Mouse (Mus musculus): Measurements from ENCODE around the gene Irgq. TPM values are rescaled to one million over a fixed set of nuclear protein-coding genes. Genes with fewer than 3 reads are reported as not detected.

Gene Irgq
- total and polyA plus RNA-seq, 3 experiments: 4.7 to 5.8 TPM; not detected in 1

DNA sequence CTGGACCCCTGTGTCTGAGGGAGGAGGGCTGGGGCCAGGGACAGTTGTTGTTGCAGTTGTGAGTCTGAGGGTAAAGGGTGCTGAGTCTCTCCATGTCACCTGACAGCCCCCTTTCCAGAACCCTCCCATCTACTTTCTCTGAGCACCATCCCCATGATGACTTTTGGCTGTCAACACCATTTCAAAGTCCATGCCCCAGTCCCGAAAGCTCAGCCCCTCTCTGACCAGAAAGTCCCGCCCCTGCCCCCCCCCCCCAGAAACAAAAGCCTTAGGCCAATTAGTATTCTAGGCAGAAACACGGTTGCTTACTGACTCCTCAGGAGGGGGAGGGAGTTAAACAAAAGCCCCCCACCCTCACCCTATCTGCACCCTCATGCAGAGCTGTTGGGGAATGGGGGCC, 43.1 kb upstream of the Irgq start:
- no peak for DNase-seq (ENCODE audit: low read depth, low spot score)
- Histone ChIP-seq H3K27ac (ENCODE audit: control insufficient read depth, low read depth, low read length) (no peak overlapping the region), H3K4me1 (ENCODE audit: control insufficient read depth in 1 of 2, insufficient read depth in 2 of 2, low read length in 2 of 2) (no peaks in the 10 kb centered on the region), H3K36me3 (ENCODE audit: control insufficient read depth in 1 of 2, insufficient read depth in 2 of 2, low read length in 2 of 2) (no peaks in the 10 kb centered on the region), H3K4me3 (ENCODE audit: control insufficient read depth in 1 of 2, insufficient read depth in 1 of 2, low read depth in 2 of 2, low read length in 2 of 2) (no peak overlapping the region), H3K79me2 (ENCODE audit: control insufficient read depth, insufficient read depth, low read length, poor library complexity) (no peaks in the 10 kb centered on the region), H3K9me3 (replicated peaks; ENCODE audit: insufficient read depth, low read length) (no peaks in the 10 kb centered on the region), H3K9ac (ENCODE audit: control insufficient read depth, low read depth, low read length, poor library complexity, severe bottlenecking) (no peak overlapping the region), H3K27me3 (ENCODE audit: control insufficient read depth in 1 of 2, insufficient read depth in 2 of 2, low read length in 2 of 2) (peaks cover 2 to 7% of the 10 kb centered on the region in 2 experiments; a peak in 3 of 4 replicates)
- TF ChIP-seq MAFK (IDR thresholded peaks at IDR 0.05; ENCODE audit: borderline replicate concordance, low read depth, low read length): no peak
- no peak for TF ChIP-seq UBTF (IDR thresholded peaks at IDR 0.05; ENCODE audit: borderline replicate concordance, insufficient read depth, low read depth, low read length)
- no peak for TF ChIP-seq POLR2AphosphoS5 (IDR thresholded peaks at IDR 0.05; ENCODE audit: borderline replicate concordance, low read depth, low read length)
- TF ChIP-seq ZNF384 (IDR thresholded peaks at IDR 0.05; ENCODE audit: low read depth, low read length): no peak
- no peak for TF ChIP-seq ZC3H11A (IDR thresholded peaks at IDR 0.05; ENCODE audit: low read depth, low read length)
- TF ChIP-seq MXI1 (IDR thresholded peaks at IDR 0.05; ENCODE audit: low read depth, low read length): no peak
- no peak for TF ChIP-seq RAD21 (IDR thresholded peaks at IDR 0.05; ENCODE audit: low read depth, low read length)
- TF ChIP-seq USF1 (IDR thresholded peaks at IDR 0.05; ENCODE audit: low read depth, low read length): no peak
- TF ChIP-seq E2F4 (IDR thresholded peaks at IDR 0.05; ENCODE audit: borderline replicate concordance, low read depth, low read length): no peak
- TF ChIP-seq EP300 (IDR thresholded peaks at IDR 0.05; ENCODE audit: low read depth in 1 of 2, low read length in 2 of 2): no peak
- TF ChIP-seq TCF12 (IDR thresholded peaks at IDR 0.05; ENCODE audit: low read depth, low read length): no peak
- no peak for TF ChIP-seq POLR2A (IDR thresholded peaks at IDR 0.05; ENCODE audit: control insufficient read depth in 1 of 2, insufficient read depth in 1 of 2, low read depth in 1 of 2, low read length in 2 of 2, poor library complexity in 1 of 2)
- no peak for TF ChIP-seq BHLHE40 (IDR thresholded peaks at IDR 0.05; ENCODE audit: borderline replicate concordance, low read depth, low read length)
- TF ChIP-seq CHD1 (IDR thresholded peaks at IDR 0.05; ENCODE audit: low read depth, low read length): no peak
- TF ChIP-seq TBP (IDR thresholded peaks at IDR 0.05; ENCODE audit: low read depth, low read length): no peak
- no peak for TF ChIP-seq MAZ (IDR thresholded peaks at IDR 0.05; ENCODE audit: low read depth, low read length)

DNA sequence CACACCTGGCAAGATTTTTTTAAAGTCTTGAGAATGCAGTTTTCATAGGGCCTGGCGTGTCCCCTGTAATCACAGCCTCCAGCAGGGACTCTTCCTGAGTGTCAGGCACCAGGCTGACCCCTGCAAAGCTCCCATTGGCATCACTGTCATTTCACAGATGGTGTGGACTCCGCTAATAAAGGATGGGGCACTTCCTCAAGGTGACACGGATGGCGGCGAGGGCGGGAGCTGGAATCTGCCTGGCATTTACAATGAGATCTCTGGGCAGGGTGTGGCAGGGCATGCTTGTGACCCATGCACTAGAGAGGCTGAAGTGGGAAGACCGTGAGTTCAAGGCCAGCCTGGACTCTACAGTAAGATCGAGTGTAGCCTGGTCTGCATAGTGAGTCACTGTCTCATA, 42.2 kb upstream of the Irgq start:
- TF ChIP-seq MAFK (IDR thresholded peaks at IDR 0.05; ENCODE audit: borderline replicate concordance, low read depth, low read length): no peak
- no peak for TF ChIP-seq RAD21 (IDR thresholded peaks at IDR 0.05; ENCODE audit: low read depth, low read length)
- no peak for TF ChIP-seq MYC (IDR thresholded peaks at IDR 0.05; ENCODE audit: low read depth, low read length)
- no peak for TF ChIP-seq JUND (IDR thresholded peaks at IDR 0.05; ENCODE audit: low read depth, low read length)
- TF ChIP-seq E2F4 (IDR thresholded peaks at IDR 0.05; ENCODE audit: borderline replicate concordance, low read depth, low read length): no peak
- no peak for TF ChIP-seq CHD1 (IDR thresholded peaks at IDR 0.05; ENCODE audit: low read depth, low read length)
- no peak for TF ChIP-seq POLR2A (IDR thresholded peaks at IDR 0.05; ENCODE audit: control insufficient read depth in 1 of 2, insufficient read depth in 1 of 2, low read depth in 1 of 2, low read length in 2 of 2, poor library complexity in 1 of 2)
- H3K36me3 ChIP-seq (ENCODE audit: control insufficient read depth in 1 of 2, insufficient read depth in 2 of 2, low read length in 2 of 2): no peaks in the 10 kb centered on the region
- no peaks in the 10 kb centered on the region for H3K79me2 ChIP-seq (ENCODE audit: control insufficient read depth, insufficient read depth, low read length, poor library complexity)
- no peak overlapping the region for H3K27ac ChIP-seq (ENCODE audit: control insufficient read depth, low read depth, low read length)
- peaks cover 2 to 8% of the 10 kb centered on the region in 2 experiments; a peak in 3 of 4 replicates for H3K27me3 ChIP-seq (ENCODE audit: control insufficient read depth in 1 of 2, insufficient read depth in 2 of 2, low read length in 2 of 2)
- H3K9ac ChIP-seq (ENCODE audit: control insufficient read depth, low read depth, low read length, poor library complexity, severe bottlenecking): no peak overlapping the region
- no peaks in the 10 kb centered on the region for H3K4me1 ChIP-seq (ENCODE audit: control insufficient read depth in 1 of 2, insufficient read depth in 2 of 2, low read length in 2 of 2)
- no peak overlapping the region for H3K4me3 ChIP-seq (ENCODE audit: control insufficient read depth in 1 of 2, insufficient read depth in 1 of 2, low read depth in 2 of 2, low read length in 2 of 2)
- no peaks in the 10 kb centered on the region for H3K9me3 ChIP-seq (replicated peaks; ENCODE audit: insufficient read depth, low read length)
- DNase-seq (ENCODE audit: low read depth, low spot score): no peak

All from MEL (cell line).